Mouse (Mus musculus) heart, embryonic 16.5 days (tissue): Measurements from ENCODE around the gene Sesn2. TPM values are rescaled to one million over a fixed set of nuclear protein-coding genes. Genes with fewer than 3 reads are reported as not detected.

Experiments used
- ATAC-seq: fragments of 200-750 bp; cut with Nextera tagmentation; replicated peaks from 2 replicates; pipeline ENCODE4 v1.8.0; 2017; ENCODE audit warnings: moderate number of reproducible peaks; ENCODE audit not compliant: insufficient read depth, low FRiP score; ENCODE audit errors: extremely low read depth
- H3K27ac ChIP-seq: fragments of 300-500 bp; sonication (generic); 2 replicates; pipeline ENCODE4 v1.5.1; 2014; ENCODE audit warnings: mild to moderate bottlenecking, low read length, control low read depth, moderate library complexity
- H3K27me3 ChIP-seq: fragments of 300-500 bp; sonication (generic); 2 replicates; pipeline ENCODE4 v1.6.1; 2014; ENCODE audit warnings: low read length, mixed read lengths; ENCODE audit not compliant: control insufficient read depth, insufficient read depth
- H3K36me3 ChIP-seq: fragments of 300-500 bp; sonication (generic); 2 replicates; pipeline ENCODE4 v1.6.1; 2014; ENCODE audit not compliant: control insufficient read depth, insufficient read depth
- H3K4me1 ChIP-seq: fragments of 300-500 bp; sonication (generic); 2 replicates; pipeline ENCODE4 v1.6.1; 2014; ENCODE audit warnings: low read length, mixed read lengths; ENCODE audit not compliant: control insufficient read depth, insufficient read depth
- H3K4me2 ChIP-seq: fragments of 300-500 bp; sonication (generic); 2 replicates; pipeline ENCODE4 v1.6.1; 2014; ENCODE audit warnings: low read depth, mild to moderate bottlenecking, control low read depth, low read length
- H3K4me3 ChIP-seq: fragments of 300-500 bp; sonication (generic); 2 replicates; pipeline ENCODE4 v1.5.1; 2014; ENCODE audit warnings: mild to moderate bottlenecking, control low read depth, low read length
- H3K9ac ChIP-seq: fragments of 300-500 bp; sonication (generic); 2 replicates; pipeline ENCODE4 v1.6.1; 2014; ENCODE audit warnings: low read length, control low read depth
- H3K9me3 ChIP-seq: fragments of 300-500 bp; sonication (generic); replicated peaks from 2 replicates; pipeline ENCODE4 v1.6.1; 2016; ENCODE audit warnings: low read length; ENCODE audit not compliant: control insufficient read depth
- WGBS: fragments of 180-500 bp; shearing (Covaris S2); extraction: QIAGEN DNeasy Blood & Tissue Kit; methylation state at CpG from one replicate; pipeline ENCODE4 v1.1.7; 2014; 5-methylcytosine and 5-hydroxymethylcytosine counted together
- polyA plus RNA-seq: library from polyadenylated mRNA; unstranded; fragments of >200 nt; fragmentation: Nextera tagmentation; extraction: Ambion mirVana; gene quantifications from 2 replicates; pipeline ENCODE4 v1.2.1, GENCODE M21; 2015

Sesn2 gene
- polyA plus RNA-seq, 1 experiment from 2014 or later, result 5.9 TPM

GRCm38 (mm10) chr4:132455561-132455960 lies 54.7 kb downstream of the Sesn2 start:
- 90% methylated on average over 6 of the region's 6 CpGs for WGBS
- Histone ChIP-seq H3K9ac (no peak overlapping the region), H3K9me3 (no peaks in the 10 kb centered on the region), H3K4me2 (no peak overlapping the region), H3K4me3 (no peak overlapping the region), H3K36me3 (peaks cover 19% of the 10 kb centered on the region), H3K27ac (no peak overlapping the region), H3K27me3 (no peaks in the 10 kb centered on the region), H3K4me1 (no peaks in the 10 kb centered on the region)
- ATAC-seq, result no peak

GRCm38 (mm10) chr4:132455146-132455545 lies 55.2 kb downstream of the Sesn2 start:
- Histone ChIP-seq H3K36me3 (peaks cover 16% of the 10 kb centered on the region), H3K4me2 (no peak overlapping the region), H3K27me3 (no peaks in the 10 kb centered on the region), H3K9ac (no peak overlapping the region), H3K27ac (no peak overlapping the region), H3K4me3 (no peak overlapping the region), H3K9me3 (no peaks in the 10 kb centered on the region), H3K4me1 (no peaks in the 10 kb centered on the region)
- WGBS, result 71% methylated on average over 3 of the region's 3 CpGs
- ATAC-seq, result no peak

GRCm38 (mm10) chr4:132454216-132454615 lies 56.1 kb downstream of the Sesn2 start:
- no peak overlapping the region for H3K9ac ChIP-seq
- H3K4me3 ChIP-seq, result no peak overlapping the region
- peaks cover 7% of the 10 kb centered on the region for H3K36me3 ChIP-seq
- no peak overlapping the region for H3K27ac ChIP-seq
- H3K27me3 ChIP-seq, result no peaks in the 10 kb centered on the region
- H3K4me2 ChIP-seq, result no peak overlapping the region
- ATAC-seq, result no peak
- H3K4me1 ChIP-seq, result no peaks in the 10 kb centered on the region
- no peaks in the 10 kb centered on the region for H3K9me3 ChIP-seq
- WGBS, result 85% methylated on average over 6 of the region's 6 CpGs

- WGBS, result 80% methylated on average over 3 of the region's 3 CpGs
Measured at GRCm38 (mm10) chr4:132449778-132450177, 60.5 kb downstream of the Sesn2 start.

DNA sequence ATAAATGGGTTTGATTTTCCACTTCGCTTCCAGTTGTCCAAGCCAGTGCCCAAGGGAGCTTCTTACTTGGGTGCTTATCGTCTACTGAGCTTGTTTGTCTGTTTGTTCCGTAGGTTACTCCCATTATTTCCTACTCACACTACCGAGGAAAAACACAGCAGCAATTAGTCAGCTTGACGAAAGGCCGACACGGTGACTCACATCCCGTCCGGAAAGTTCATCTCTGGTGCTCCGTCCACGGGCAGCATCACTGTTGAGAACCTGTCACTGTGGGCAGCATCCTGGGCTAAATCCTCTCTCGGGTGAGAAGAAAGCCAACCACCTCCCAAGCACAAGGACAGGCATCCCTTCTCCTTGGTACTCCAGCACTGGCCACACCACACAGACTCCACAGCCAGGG lies 64.2 kb downstream of the Sesn2 start:
- no peak overlapping the region for H3K4me3 ChIP-seq
- H3K4me1 ChIP-seq, result no peaks in the 10 kb centered on the region
- no peak overlapping the region for H3K4me2 ChIP-seq
- H3K36me3 ChIP-seq, result no peaks in the 10 kb centered on the region
- peaks cover 4% of the 10 kb centered on the region for H3K9me3 ChIP-seq
- H3K9ac ChIP-seq, result no peak overlapping the region
- 58% methylated on average over 12 of the region's 12 CpGs for WGBS
- H3K27me3 ChIP-seq, result no peaks in the 10 kb centered on the region
- no peak overlapping the region for H3K27ac ChIP-seq
- no peak for ATAC-seq

More at GRCm38 (mm10) chr4:132449778-132450177, 60.5 kb downstream of the Sesn2 start:
- H3K9me3 ChIP-seq, result no peaks in the 10 kb centered on the region
- H3K27ac ChIP-seq, result no peak overlapping the region
- no peaks in the 10 kb centered on the region for H3K27me3 ChIP-seq
- H3K36me3 ChIP-seq, result no peaks in the 10 kb centered on the region
- no peaks in the 10 kb centered on the region for H3K4me1 ChIP-seq
- no peak for ATAC-seq
- H3K9ac ChIP-seq, result no peak overlapping the region
- no peak overlapping the region for H3K4me2 ChIP-seq
- H3K4me3 ChIP-seq, result no peak overlapping the region

GRCm38 (mm10) chr4:132444516-132444915 lies 65.8 kb downstream of the Sesn2 start:
- Histone ChIP-seq H3K4me3 (no peak overlapping the region), H3K27me3 (no peaks in the 10 kb centered on the region), H3K36me3 (no peaks in the 10 kb centered on the region), H3K9me3 (peaks cover 4% of the 10 kb centered on the region), H3K9ac (no peak overlapping the region), H3K27ac (no peak overlapping the region), H3K4me2 (no peak overlapping the region), H3K4me1 (no peaks in the 10 kb centered on the region)
- WGBS, result 76% methylated on average over 8 of the region's 8 CpGs
- no peak for ATAC-seq

Other genes starting within 250 kb of the Sesn2 start
- 26.8 TPM in 2 replicates for gene Gmeb1, start 248.9 kb downstream of the Sesn2 start, polyA plus RNA-seq
- gene Taf12, start 236.1 kb downstream of the Sesn2 start, polyA plus RNA-seq, result 30.0 and 35.3 TPM in 2 replicates
- gene Rab42, start 207.1 kb downstream of the Sesn2 start, polyA plus RNA-seq, result 2.1 and 2.6 TPM in 2 replicates
- 71.5 and 72.2 TPM in 2 replicates for gene Trnau1ap, start 181.0 kb downstream of the Sesn2 start, polyA plus RNA-seq
- 41.7 and 44.4 TPM in 2 replicates for gene Rcc1, start 156.9 kb downstream of the Sesn2 start, polyA plus RNA-seq
- 15.8 and 16.5 TPM in 2 replicates for gene Phactr4, start 88.0 kb downstream of the Sesn2 start, polyA plus RNA-seq
- 14.5 and 15.9 TPM in 2 replicates for gene Med18, start 46.6 kb downstream of the Sesn2 start, polyA plus RNA-seq
- gene Atpif1, start 23.2 kb upstream of the Sesn2 start, polyA plus RNA-seq, result 1,312 and 1,561 TPM in 2 replicates
- 98.5 and 117 TPM in 2 replicates for gene Dnajc8, start 25.0 kb upstream of the Sesn2 start, polyA plus RNA-seq
- 0.60 and 0.68 TPM in 2 replicates for gene Ptafr, start 53.6 kb upstream of the Sesn2 start, polyA plus RNA-seq
- 21.1 and 22.4 TPM in 2 replicates for gene Eya3, start 128.5 kb upstream of the Sesn2 start, polyA plus RNA-seq
- gene Xkr8, start 222.0 kb upstream of the Sesn2 start, polyA plus RNA-seq, result 2.8 and 2.9 TPM in 2 replicates
- gene Smpdl3b, start 246.8 kb upstream of the Sesn2 start, polyA plus RNA-seq, result 3.9 and 5.1 TPM in 2 replicates